Mouse (Mus musculus) kidney, embryonic 16.5 days (tissue): ENCODE data around the gene Dnaic1. TPM values are rescaled to one million over a fixed set of nuclear protein-coding genes. Genes with fewer than 3 reads are reported as not detected.

ENCODE experiments used
- ATAC-seq: fragments of 200-750 bp; cut with Nextera tagmentation; 2 replicates; pipeline ENCODE4 v1.8.0; 2017; ENCODE audit warnings: moderate TSS enrichment; ENCODE audit not compliant: low FRiP score, low TSS enrichment
- H3K27ac ChIP-seq: fragments of 300-500 bp; sonication (generic); 2 replicates; pipeline ENCODE4 v1.5.1; 2014; ENCODE audit warnings: low read length
- H3K27me3 ChIP-seq: fragments of 300-500 bp; sonication (generic); 2 replicates; pipeline ENCODE4 v1.6.1; 2014; ENCODE audit warnings: low read length, control low read depth, mixed read lengths; ENCODE audit not compliant: insufficient read depth
- H3K36me3 ChIP-seq: fragments of 300-500 bp; sonication (generic); 2 replicates; pipeline ENCODE4 v1.6.1; 2014; ENCODE audit warnings: low read length, control low read depth, mixed read lengths; ENCODE audit not compliant: insufficient read depth
- H3K4me1 ChIP-seq: fragments of 300-500 bp; sonication (generic); 2 replicates; pipeline ENCODE4 v1.6.1; 2014; ENCODE audit warnings: low read length, control low read depth, mixed read lengths; ENCODE audit not compliant: insufficient read depth
- H3K4me2 ChIP-seq: fragments of 300-500 bp; sonication (generic); replicated peaks from 2 replicates; pipeline ENCODE4 v1.6.1; 2014; ENCODE audit warnings: low read depth, low read length
- H3K4me3 ChIP-seq: fragments of 300-500 bp; sonication (generic); 2 replicates; pipeline ENCODE4 v1.5.1; 2014; ENCODE audit warnings: mild to moderate bottlenecking, low read length
- H3K9ac ChIP-seq: fragments of 300-500 bp; sonication (generic); replicated peaks from 2 replicates; pipeline ENCODE4 v1.6.1; 2014; ENCODE audit warnings: low read length
- H3K9me3 ChIP-seq: fragments of 300-500 bp; sonication (generic); 2 replicates; pipeline ENCODE4 v1.6.1; 2016; ENCODE audit warnings: low read length, control low read depth
- WGBS: fragments of 180-500 bp; shearing (Covaris S2); extraction: QIAGEN DNeasy Blood & Tissue Kit; methylation state at CpG from one replicate; pipeline ENCODE4 v1.1.7; 2014; 5-methylcytosine and 5-hydroxymethylcytosine counted together
- polyA plus RNA-seq: library from polyadenylated mRNA; unstranded; fragments of >200 nt; fragmentation: Nextera tagmentation; extraction: Ambion mirVana; gene quantifications from 2 replicates; pipeline ENCODE4 v1.2.1, GENCODE M21; 2015

The Dnaic1 gene
- polyA plus RNA-seq, 1 experiment from 2014 or later: 1.2 TPM

- Histone ChIP-seq H3K4me2 (peak overlapping the region; percentile 22), H3K36me3 (no peaks in the 10 kb centered on the region), H3K9ac (0 out of 2 replicates have a peak overlapping the region, but pooled peaks have one; percentile 42), H3K4me3 (no peak overlapping the region), H3K9me3 (no peaks in the 10 kb centered on the region), H3K27ac (peak overlapping the region; percentile 86), H3K4me1 (peaks cover 42% of the 10 kb centered on the region), H3K27me3 (0 out of 2 replicates have a peak, but pooled peaks cover 6% of the 10 kb centered on the region)
- peak; percentile 56 for ATAC-seq
- 15% methylated on average over 17 of the region's 25 CpGs for WGBS
Observed at GRCm38 (mm10) chr4:41658566-41659384, 89.2 kb downstream of the Dnaic1 start.

DNA sequence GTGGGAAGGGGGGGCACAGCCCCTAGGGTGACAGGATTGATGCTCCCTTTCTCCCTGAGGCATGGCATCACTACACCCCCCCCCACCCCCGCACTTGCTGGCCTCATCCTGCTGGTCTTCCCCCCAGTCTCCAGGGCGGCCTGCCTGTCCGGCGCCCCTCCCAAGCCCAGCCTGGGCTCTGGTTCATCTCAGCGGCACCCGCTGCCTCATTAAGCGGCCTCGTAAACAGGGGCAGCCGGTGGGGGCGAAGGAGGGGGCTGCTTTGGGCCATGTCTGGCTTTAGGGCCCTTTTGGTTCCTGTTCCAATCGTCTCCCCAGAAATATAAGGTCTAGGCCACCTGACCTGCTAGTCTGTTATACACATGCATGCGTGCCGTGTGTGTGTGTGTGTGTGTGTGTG lies 90.0 kb downstream of the Dnaic1 start:
- Histone ChIP-seq H3K36me3 (no peaks in the 10 kb centered on the region), H3K27ac (peak overlapping the region; percentile 67), H3K27me3 (0 out of 2 replicates have a peak, but pooled peaks cover 6% of the 10 kb centered on the region), H3K4me1 (peaks cover 46% of the 10 kb centered on the region), H3K4me3 (no peak overlapping the region), H3K9me3 (no peaks in the 10 kb centered on the region), H3K9ac (no peak overlapping the region), H3K4me2 (no peak overlapping the region)
- 42% methylated on average over 12 of the region's 13 CpGs for WGBS
- ATAC-seq: no peak

DNA sequence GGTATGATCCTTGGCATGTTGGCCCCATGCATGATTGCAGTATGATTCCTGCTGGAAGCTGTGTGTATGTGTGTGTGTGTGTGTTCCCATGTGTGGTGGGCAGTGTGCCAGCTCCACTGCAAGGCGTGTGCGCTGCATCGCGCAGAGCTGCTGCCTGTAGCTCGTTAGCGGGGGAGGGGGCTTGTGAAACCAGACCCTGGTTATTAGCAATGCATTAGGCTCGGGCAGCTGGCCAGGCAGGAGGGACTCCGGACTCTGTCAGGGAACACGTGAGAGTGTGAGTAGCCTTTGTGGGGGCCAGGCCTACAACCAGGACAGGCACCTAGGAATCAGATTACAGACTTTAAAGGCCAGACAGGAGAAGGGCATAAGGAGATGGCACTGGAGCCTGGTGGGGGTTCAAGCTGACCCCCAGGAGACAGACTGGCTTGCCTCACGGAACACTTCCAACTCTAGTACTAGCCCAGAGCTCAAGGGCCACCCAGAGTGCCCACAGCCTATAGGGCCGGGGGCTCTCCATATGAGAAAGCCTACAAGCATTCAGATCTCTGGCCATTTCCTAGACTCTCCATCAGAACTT lies 91.4 kb downstream of the Dnaic1 start:
- no peaks in the 10 kb centered on the region for H3K36me3 ChIP-seq
- 0 out of 2 replicates have a peak, but pooled peaks cover 6% of the 10 kb centered on the region for H3K27me3 ChIP-seq
- ATAC-seq: peak; percentile 10; the same call in 1 of the 2 replicates
- H3K4me2 ChIP-seq: no peak overlapping the region
- peak overlapping the region; percentile 39; the same call in 1 of the 2 replicates for H3K9ac ChIP-seq
- WGBS: 9% methylated on average over 11 of the region's 11 CpGs
- no peaks in the 10 kb centered on the region for H3K9me3 ChIP-seq
- no peak overlapping the region for H3K4me3 ChIP-seq
- H3K4me1 ChIP-seq: peaks cover 60% of the 10 kb centered on the region
- peak overlapping the region; percentile 36; the same call in 1 of the 2 replicates for H3K27ac ChIP-seq

DNA sequence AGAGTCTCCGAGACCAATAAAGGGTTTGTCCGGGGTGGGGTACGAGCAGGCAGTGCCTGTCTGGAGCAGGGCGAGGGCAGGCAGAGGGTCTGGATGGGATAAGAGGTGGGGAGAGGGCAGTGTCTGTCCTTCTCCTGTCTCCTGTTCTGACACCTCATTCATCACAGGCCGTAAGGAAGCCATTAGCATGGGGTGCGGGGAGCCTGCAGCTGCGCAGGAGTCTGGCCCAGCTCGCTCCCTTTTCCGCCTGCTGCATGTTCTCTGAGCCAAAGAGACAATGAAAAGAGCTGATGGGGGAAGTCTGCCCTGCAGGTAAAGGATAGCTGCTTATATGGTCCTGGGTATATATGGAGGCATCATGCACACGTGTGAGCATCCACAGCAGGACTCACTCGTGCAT lies 93.1 kb downstream of the Dnaic1 start:
- Histone ChIP-seq H3K4me1 (peaks cover 72% of the 10 kb centered on the region), H3K27ac (no peak overlapping the region)
- WGBS: 51% methylated on average over 11 of the region's 11 CpGs

DNA sequence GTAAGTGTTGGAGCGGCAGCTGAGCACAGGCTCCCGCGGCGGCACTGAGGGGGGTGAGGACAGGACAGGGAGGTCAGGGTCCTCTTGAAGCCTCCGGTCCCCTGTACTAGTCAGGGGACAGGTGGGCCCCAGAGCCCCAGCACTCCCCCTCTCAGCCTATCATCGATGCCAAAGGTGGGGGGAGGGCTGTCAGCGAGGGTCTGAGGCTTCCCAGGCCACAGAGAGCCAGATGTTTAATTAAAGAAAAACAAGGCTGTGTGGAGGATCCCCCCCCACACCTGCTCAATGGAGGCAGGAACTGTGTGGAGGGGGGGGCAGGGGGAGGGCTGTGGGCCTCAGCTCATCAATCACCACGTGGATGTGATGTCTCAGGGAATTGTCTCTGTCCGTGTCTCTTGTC lies 94.0 kb downstream of the Dnaic1 start:
- ATAC-seq: peak; percentile 18; the same call in 1 of the 2 replicates
- Histone ChIP-seq H3K9me3 (no peaks in the 10 kb centered on the region), H3K9ac (no peak overlapping the region), H3K27ac (no peak overlapping the region), H3K4me1 (peaks cover 64% of the 10 kb centered on the region), H3K27me3 (0 out of 2 replicates have a peak, but pooled peaks cover 6% of the 10 kb centered on the region), H3K36me3 (no peaks in the 10 kb centered on the region), H3K4me3 (no peak overlapping the region), H3K4me2 (no peak overlapping the region; the same call in 1 of the 2 replicates)
- WGBS: 24% methylated on average over 9 of the region's 9 CpGs

More for the DNA sequence above, 93.1 kb downstream of the Dnaic1 start:
- Histone ChIP-seq H3K4me3 (no peak overlapping the region), H3K4me2 (no peak overlapping the region), H3K27me3 (0 out of 2 replicates have a peak, but pooled peaks cover 6% of the 10 kb centered on the region), H3K36me3 (no peaks in the 10 kb centered on the region), H3K9me3 (no peaks in the 10 kb centered on the region), H3K9ac (no peak overlapping the region)
- no peak for ATAC-seq

DNA sequence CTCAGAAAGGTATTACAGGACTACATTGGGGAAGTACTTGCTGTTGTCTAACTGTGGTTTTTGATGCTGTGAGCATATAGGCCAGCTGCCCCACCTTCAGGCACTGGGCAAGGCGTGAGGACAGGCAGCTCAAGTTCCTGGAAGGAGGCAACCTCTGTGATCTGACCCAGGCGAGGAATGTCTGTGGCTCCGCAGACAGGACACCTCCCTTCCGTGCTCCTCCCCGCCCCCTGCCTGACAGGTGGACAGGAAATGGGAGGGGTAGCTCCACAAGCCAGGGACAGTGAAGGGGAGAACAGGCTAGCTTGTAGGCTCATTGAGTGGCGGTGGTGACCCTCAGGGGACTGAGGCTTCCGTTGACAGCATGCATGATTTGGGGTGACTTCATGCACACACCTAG lies 95.0 kb downstream of the Dnaic1 start:
- ATAC-seq: peak; percentile 35
- no peak overlapping the region for H3K4me3 ChIP-seq
- no peak overlapping the region for H3K9ac ChIP-seq
- H3K4me2 ChIP-seq: 0 out of 2 replicates have a peak overlapping the region, but pooled peaks have one; percentile 25
- H3K9me3 ChIP-seq: no peaks in the 10 kb centered on the region
- peaks cover 56% of the 10 kb centered on the region for H3K4me1 ChIP-seq
- no peaks in the 10 kb centered on the region for H3K36me3 ChIP-seq
- WGBS: 22% methylated on average over 7 of the region's 7 CpGs
- 0 out of 2 replicates have a peak, but pooled peaks cover 6% of the 10 kb centered on the region for H3K27me3 ChIP-seq
- H3K27ac ChIP-seq: peak overlapping the region; percentile 87

- 4% methylated on average over 6 of the region's 8 CpGs for WGBS
- Histone ChIP-seq H3K27me3 (0 out of 2 replicates have a peak, but pooled peaks cover 6% of the 10 kb centered on the region), H3K9me3 (no peaks in the 10 kb centered on the region), H3K27ac (peak overlapping the region; percentile 87), H3K4me1 (peaks cover 54% of the 10 kb centered on the region), H3K4me2 (peak overlapping the region; percentile 25), H3K36me3 (no peaks in the 10 kb centered on the region), H3K4me3 (no peak overlapping the region), H3K9ac (peak overlapping the region; percentile 49)
- peak; percentile 69 for ATAC-seq
Observed at GRCm38 (mm10) chr4:41665009-41665675, 95.6 kb downstream of the Dnaic1 start.

- WGBS: 41% methylated on average over 11 of the region's 11 CpGs
- H3K27ac ChIP-seq: peak overlapping the region; percentile 62
- peaks cover 48% of the 10 kb centered on the region for H3K4me1 ChIP-seq
- ATAC-seq: no peak
- H3K36me3 ChIP-seq: no peaks in the 10 kb centered on the region
- no peak overlapping the region for H3K4me3 ChIP-seq
- H3K9me3 ChIP-seq: no peaks in the 10 kb centered on the region
- no peak overlapping the region for H3K4me2 ChIP-seq
- H3K9ac ChIP-seq: peak overlapping the region; percentile 20; the same call in 1 of the 2 replicates
- H3K27me3 ChIP-seq: 0 out of 2 replicates have a peak, but pooled peaks cover 6% of the 10 kb centered on the region
Observed at GRCm38 (mm10) chr4:41666646-41667045, 97.1 kb downstream of the Dnaic1 start.

DNA sequence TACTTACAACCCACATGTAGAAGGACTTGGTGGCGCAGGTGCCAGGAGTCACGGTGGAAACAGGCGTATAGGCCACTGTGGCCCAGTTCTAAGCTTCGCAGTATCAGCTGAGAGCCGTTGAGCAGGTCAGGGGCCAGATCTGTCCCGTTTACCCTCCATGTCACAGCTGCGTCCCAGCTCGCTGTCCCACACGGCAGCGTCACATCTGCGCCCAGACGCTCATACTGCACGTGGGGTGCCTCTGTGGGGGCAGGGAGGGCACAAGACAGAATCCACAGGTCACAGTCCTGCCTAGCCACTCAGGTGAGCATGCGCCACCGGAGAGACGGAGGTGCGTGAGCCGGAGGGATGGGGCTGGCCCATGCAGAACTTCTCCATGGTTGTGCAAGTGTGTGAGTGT lies 101.3 kb downstream of the Dnaic1 start:
- H3K27me3 ChIP-seq: no peaks in the 10 kb centered on the region
- H3K4me3 ChIP-seq: no peak overlapping the region
- no peak overlapping the region for H3K4me2 ChIP-seq
- no peak for ATAC-seq
- H3K9ac ChIP-seq: no peak overlapping the region
- 85% methylated on average over 18 of the region's 18 CpGs for WGBS
- no peaks in the 10 kb centered on the region for H3K9me3 ChIP-seq
- H3K36me3 ChIP-seq: no peaks in the 10 kb centered on the region
- H3K4me1 ChIP-seq: peaks cover 41% of the 10 kb centered on the region
- no peak overlapping the region for H3K27ac ChIP-seq
